Mouse (Mus musculus): ENCODE measurements around the gene Zfp423.

Zfp423 gene

GRCm38 (mm10) chr8:87800121-87800520 is 159.3 kb downstream of the Zfp423 start:
- DNase-seq: no peak

DNA sequence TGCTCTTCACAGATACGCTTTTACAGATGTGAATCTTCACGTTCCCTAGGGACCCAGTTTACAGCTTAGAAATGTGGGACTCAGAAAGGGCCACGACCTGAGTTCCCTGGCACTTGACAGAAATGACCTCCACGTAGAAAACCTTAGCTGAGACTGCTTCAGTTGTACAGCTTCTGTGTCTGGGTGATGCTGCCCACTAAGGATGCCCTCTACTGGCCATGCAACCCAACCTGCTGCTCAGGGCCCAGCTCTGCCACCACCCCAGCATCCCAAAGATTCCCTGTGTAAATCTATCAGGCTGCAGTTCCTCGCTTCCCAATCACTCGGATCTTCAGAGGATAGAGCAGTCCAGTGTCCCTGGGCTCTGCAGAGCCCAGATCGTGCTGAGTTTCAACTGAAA is 163.2 kb downstream of the Zfp423 start:
- DNase-seq: no peak

GRCm38 (mm10) chr8:87794639-87795038 is 164.8 kb downstream of the Zfp423 start:
- DNase-seq: no peak

DNA sequence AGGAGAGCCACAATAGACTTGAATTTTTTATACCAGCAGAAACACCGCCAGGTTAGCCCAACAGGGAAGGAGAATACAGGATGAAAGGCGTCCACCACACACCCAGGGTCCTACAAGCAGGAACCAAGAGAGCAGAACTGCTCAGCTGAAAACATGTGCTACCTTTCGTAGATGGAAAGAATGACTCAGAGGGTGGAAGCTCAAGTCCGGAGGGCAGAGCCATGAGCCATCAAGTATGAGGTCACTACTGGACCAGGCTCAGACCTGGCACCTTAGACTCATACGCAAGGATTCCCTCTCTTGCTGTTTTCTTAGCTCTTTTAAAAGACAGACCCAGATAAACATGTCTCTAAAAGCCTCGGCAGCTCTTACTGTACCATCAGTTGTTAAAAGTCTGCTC is 168.3 kb downstream of the Zfp423 start:
- DNase-seq: no peak

DNA sequence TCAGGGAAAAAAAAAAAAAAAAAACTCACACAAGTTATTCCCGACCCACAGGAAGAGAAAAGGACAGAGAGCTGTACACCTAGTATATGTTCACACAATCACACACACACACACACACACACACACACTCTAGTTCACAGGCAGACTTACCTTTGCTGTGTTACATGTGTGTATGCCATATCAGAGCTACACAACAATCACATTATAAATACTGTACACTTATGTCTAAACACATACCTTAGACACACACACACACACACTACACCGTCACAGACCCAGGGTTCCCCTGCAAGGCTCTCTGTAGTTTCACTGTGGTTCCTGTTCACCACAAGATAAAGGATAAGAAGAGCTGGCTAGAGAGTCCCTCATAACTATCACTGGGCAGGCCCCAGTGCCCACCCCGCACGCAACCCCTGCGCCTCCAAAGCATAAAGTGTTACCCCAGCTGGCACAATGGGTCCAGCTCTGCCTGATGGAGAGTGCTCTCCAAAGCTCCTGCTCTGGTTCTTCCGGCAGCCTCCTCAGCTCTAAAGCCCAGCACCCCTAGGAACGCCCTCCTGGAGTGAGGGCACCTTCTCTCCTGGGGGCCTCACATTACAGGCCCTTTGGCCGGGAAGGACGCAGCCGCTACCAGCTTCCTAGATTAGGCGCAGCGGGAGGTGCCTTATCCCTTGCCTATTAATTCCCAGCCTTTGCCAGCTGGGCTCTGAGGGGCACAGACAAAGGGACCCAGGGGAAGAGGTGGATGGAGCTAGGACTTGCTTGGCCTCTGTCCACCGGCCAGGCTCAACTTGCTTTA is 174.6 kb downstream of the Zfp423 start:
- DNase-seq: no peak

- DNase-seq: no peak
These were observed 175.2 kb downstream of the Zfp423 start for GRCm38 (mm10) chr8:87784227-87784626.

- DNase-seq: no peak
These were observed 176.2 kb downstream of the Zfp423 start for GRCm38 (mm10) chr8:87783198-87783597.

- no peak for DNase-seq
These were observed 181.8 kb downstream of the Zfp423 start for GRCm38 (mm10) chr8:87777586-87777985.

DNA sequence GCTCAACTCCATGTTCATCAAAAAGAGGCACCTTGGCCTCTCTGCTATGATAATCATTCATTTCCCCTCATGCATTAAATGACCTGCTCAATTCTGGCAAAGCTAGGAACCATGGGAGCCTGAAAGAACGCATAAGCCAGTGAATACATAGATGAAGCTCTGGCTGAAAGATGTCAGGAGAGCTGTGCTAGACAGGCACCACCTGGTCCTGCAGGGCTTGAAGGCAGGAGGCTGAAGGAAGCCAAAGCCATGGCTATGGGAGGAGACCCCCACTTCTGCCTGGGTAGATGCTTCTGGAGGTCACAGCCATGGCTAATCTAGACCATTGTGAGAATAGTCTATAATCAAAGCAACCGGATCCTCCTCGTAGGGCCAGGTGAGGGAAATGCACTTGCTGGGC is 183.5 kb downstream of the Zfp423 start:
- no peak for DNase-seq

GRCm38 (mm10) chr8:87774966-87775365 is 184.4 kb downstream of the Zfp423 start:
- no peak for DNase-seq

- no peak for DNase-seq
These were observed 186.4 kb downstream of the Zfp423 start for GRCm38 (mm10) chr8:87772894-87773502.

- no peak for DNase-seq
These were observed 191.5 kb downstream of the Zfp423 start for GRCm38 (mm10) chr8:87767882-87768281.

DNA sequence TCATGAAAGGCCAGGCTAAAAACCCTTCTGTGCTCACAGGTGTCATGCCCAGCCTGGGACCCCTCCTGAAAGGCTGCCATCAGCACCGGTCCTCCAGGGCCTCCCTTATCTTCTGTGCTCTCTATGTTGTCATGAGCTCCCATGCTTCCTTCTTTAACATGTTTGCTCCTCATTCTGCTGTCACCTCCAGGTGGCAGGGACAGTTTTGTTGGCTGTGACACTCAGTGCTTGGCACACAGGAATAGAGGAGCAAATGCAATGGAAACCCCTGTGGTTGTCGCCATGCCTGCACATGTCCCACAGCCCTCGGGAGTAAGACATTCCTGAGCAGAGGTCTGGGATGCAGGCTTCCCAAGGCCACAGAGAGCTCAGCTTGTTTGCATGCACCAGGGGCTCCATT is 194.1 kb downstream of the Zfp423 start:
- DNase-seq: no peak

- no peak for DNase-seq
These were observed 200.6 kb downstream of the Zfp423 start for GRCm38 (mm10) chr8:87758750-87759149.

DNA sequence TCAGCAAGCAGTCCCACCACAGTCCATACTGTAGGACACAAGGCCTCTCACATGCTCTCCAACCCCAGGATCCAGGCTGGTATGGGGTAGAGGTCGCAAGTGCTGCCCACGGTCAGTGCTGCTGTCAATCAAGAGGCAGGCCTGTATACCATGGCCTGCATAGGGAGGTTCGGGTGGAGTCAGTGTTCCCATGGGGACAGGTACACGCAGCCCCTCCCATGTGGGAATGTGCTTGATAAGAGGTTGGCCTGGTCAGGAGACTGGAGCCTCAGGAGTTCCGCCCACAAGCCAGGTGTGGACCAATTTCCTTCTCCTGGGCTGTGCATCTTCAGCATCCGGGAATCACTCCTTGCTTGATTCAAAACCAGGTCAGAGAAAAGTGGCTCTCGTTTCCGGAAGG is 204.5 kb downstream of the Zfp423 start:
- DNase-seq: no peak

DNA sequence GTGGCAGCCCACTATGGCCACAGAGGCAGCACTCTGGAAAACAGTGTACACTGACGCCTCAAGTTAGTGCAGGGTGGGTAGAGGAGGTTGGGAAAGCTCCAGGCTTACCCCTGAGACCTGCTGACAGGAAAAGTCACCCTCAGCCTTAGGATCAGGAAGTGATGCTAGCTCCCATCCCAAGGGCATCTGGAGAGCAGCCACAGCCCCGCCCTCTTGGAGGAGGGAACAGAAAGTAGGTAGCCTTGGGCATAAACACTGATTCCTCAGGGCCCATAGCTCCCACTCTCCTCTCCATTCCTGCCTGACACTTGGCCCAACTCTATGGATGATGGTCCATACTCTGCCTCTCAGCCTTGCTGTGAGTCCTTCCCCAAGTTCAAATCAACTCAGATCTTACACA is 205.8 kb downstream of the Zfp423 start:
- DNase-seq: no peak

DNA sequence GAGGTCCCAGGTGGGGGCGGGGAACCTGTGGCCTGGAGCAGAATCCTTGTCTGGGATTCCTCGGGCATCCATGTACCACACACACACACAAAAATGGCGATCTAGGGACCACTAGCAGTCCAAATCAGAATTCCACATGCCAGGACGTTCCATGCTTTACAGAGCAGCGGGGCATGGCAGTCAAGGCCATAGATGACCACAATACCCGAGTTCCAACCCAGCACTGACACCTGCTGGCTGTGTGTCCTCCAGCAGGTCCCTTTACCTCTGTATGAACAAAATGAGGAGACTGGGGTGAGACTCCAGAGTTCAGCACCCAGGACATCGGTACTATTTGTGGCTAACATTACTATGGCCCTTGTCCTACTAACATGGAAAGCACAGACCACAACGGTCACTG is 206.2 kb downstream of the Zfp423 start:
- no peak for DNase-seq

DNA sequence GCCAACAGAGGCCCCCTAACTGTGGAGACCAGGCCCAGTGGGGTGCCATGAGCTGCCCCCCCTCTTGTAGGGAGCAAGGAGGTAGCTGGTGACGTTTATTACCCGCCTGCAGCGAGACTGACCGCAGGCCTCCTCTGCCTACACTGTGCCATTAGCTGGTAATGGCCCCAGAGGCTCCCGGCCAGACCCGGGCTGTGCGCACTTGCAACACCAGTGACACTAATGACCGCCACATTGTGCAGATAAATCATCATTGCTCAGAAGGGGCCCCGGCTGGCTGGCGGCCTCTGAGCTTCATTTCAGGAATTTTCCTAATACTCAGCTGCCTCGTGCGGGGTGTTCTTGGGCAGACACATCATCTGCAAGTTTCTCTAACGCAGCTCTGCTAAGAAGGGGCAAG is 206.7 kb downstream of the Zfp423 start:
- no peak for DNase-seq

DNA sequence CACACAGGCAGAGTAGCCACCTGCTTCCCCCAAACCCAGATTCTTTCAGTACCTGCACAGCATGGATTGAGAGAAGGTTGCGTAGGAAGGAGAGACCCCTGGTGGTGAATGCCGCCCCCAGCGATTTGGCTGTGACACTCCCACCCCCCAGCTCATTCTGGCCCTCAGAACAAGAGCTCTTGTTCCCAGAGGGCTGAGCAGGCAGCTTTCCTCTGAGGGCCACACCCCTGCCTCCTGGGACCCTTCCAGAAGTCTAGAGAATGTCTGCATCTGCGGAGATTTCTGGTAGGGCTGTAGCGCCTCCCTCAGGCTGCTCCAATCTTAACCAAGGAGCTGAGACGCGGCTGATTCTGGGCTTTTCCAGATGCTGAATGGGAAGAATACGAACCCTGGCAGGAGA is 211.8 kb downstream of the Zfp423 start:
- no peak for DNase-seq

DNA sequence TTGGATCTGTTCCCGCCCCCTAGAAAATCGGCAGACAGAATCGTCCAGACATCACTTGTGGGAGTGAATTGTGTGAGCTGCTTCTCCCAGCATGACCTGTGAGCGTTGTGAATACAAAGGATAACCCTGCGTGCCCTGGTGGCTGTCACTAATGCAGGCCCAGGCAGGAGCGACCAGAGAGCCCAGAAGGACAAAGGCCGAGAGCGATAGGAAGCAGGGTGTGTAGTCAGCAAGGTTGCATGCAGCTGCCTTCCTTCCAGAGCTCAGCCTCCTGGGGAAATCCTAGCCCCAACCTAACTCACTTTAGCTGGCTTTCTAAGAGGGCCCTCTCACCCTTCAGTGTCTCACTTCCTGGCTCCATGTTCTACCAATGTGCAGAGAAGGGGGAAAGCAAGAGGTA is 212.3 kb downstream of the Zfp423 start:
- DNase-seq: no peak

DNA sequence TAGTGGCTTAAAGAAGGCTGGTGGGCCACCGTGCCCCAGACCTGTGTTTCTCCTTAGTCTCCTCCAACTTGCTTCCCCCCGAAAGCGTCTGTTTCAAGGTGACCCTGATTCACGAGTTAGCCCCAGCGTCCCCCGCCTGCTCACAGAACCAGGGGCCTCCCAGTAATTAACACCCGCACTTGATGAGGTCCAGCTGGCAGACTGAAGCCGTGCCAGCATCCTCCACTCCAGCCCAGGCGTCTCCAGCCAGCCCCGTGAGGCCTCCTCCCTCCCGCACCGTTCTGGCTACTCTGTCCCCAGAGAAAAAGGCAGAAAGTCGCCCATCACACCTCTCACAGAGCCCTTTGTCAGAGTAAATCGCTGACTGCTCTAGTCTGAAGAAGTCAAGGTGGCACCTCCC is 213.3 kb downstream of the Zfp423 start:
- DNase-seq: peak; percentile 21

GRCm38 (mm10) chr8:87745125-87745698 is 214.2 kb downstream of the Zfp423 start:
- no peak for DNase-seq

DNA sequence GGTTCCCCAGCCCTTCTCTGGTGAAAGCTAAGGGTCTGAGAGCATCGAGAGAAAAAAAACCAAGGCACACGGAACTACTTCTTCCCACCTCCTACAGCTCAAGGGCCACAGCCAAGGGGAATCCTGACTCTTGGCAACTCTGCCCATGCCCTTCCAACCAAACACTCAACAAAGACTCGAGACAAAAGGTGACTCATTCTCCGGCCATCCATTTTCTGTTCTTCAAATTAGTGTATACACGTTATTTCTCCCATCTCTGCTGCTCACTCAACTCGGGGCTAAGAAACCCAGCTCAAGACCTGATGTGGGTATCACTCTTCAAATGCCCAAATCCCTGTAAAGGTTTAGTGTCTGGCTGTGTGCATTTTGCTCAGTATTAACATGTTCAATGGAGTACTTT is 214.8 kb downstream of the Zfp423 start:
- DNase-seq: no peak

DNA sequence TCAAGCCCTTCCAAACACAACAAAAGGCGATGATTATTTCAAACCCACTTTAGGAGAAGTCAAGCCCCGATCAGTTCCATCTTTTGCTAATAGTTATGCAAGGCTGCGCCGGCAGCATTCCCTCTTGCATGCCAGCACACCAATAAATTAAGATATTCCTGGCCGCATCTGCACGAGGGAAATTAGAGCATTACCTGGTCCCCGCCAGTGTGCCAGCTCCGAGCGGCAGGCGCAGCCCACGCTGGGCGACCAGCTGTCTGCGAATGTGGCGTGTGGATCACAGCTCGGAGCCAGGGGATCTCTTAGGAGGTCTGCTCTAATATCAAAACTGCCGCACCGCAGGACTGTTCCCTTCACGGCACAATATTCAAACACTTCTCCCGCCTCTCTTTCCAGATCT is 217.4 kb downstream of the Zfp423 start:
- DNase-seq: no peak

Data from kidney, adult 11 months (tissue).